Mouse (Mus musculus) cerebellum, postnatal 4 days (tissue): ENCODE results near the gene Fbxo42.

Experiments
- DNase-seq, 2 experiments: peaks; one replicate each; pipeline ENCODE4 v3.0.0; 2022; ENCODE audit warnings: low spot score in 2 of 2, mixed read lengths in 1 of 2

Fbxo42 gene

DNA sequence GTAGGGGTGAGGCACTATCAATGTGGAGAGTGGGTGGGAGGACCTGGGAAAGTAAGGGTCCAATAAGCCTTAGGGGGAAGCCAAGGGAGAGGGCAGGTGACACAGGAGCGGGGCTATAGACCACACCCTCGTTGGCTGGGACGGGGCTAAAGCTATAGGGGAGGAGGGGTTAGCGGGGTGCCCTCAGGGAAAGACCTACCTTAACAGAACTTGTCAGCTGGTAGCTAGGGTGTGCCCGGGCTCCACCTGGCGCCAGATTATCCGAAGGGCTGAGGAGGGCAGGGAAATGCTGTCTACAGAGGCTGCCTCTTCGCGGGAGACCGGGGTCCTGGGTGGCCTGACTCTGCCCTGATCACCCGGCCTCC lies 100.9 kb downstream of the Fbxo42 start:
- no peak for DNase-seq

DNA sequence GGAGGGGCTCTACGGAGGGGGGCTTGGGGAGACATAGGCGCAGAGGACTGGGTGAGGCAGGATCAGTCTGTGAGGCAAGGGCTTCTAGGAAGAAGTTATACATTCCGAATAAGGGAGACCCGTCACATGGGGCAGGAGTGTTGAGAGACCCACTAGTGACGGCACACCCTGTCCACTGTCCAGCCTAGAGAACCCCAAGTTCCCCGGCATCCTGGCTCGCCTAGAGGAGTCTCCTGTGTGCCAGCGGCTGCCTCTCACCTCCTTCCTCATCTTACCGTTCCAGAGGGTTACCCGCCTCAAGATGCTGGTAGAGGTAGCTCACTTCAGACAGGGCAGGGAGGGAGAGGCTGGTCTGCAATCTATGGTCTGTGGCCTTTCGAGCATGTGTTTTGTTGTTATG lies 101.7 kb downstream of the Fbxo42 start:
- no peak for DNase-seq

DNA sequence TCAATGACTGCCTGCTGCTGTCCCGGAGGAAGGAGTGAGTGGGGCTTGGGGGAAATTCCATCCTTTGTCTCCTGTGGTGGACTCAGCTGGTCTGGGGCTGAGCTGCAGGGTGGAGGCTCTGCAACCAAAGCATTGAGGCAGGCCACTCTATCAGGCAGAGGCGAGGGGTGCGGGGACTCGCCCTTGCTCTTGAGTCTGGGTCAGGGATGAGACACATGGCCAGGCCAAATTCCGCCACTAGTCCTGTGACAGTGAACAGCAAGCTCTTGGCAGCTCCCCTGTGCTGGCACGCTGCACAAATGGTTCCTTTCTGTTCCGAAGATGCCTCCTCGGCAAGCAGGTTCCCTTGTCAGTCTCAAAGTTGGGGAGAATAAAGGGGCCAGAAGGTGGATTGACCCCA lies 103.4 kb downstream of the Fbxo42 start:
- no peak for DNase-seq

DNA sequence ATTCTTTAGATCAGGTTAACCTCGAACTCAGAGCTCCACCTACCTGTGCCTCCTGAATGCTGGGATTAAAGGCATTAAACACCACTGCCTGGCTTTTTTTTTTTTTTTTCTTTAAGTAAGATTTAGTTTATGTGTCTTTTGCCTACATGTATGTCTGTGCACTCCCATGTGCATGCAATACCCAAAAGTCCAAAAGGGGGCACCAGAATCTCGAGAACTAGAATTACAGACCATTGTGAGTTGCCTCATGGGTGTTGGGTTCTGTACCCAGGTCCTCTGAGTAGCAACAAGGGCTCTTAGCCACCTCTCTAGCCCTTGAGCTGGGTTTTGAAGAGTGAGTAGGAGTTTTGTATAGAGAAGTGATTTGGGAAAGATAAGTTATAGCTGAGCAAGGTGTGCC lies 104.9 kb downstream of the Fbxo42 start:
- DNase-seq, result no peak
